Mouse (Mus musculus): ENCODE measurements around the gene Ywhag. TPM values are rescaled to one million over a fixed set of nuclear protein-coding genes. Genes with fewer than 3 reads are reported as not detected.

Gene Ywhag
- total RNA-seq, 2 experiments from 2014 or later, result 1,399 to 1,485 TPM

Other genes with a start within 250 kb of the Ywhag start
- 10 to 100 TPM; 44.4 to 47.0 TPM for gene Tmem120a, start 190.2 kb downstream of the Ywhag start, total RNA-seq (2021)
- not detected for gene Styxl1, start 156.2 kb downstream of the Ywhag start, total RNA-seq (2021)
- 100 to 1,000 TPM; 359 to 370 TPM for gene Mdh2, start 156.1 kb downstream of the Ywhag start, total RNA-seq (2021)
- gene Srrm3, start 127.7 kb downstream of the Ywhag start, total RNA-seq (2021), result 10 to 100 TPM; 87.6 to 91.5 TPM
- gene Hspb1, start 46.7 kb downstream of the Ywhag start, total RNA-seq (2021), result 1 to 10 TPM; 3.2 to 3.7 TPM
- 1 to 10 TPM; 2.0 to 2.7 TPM for gene Ssc4d, start 39.9 kb upstream of the Ywhag start, total RNA-seq (2021)
- gene Zp3, start 45.5 kb upstream of the Ywhag start, total RNA-seq (2021), result not detected
- 10 to 100 TPM; 13.8 to 14.4 TPM for gene Dtx2, start 60.2 kb upstream of the Ywhag start, total RNA-seq (2021)
- gene Upk3b, start 103.9 kb upstream of the Ywhag start, total RNA-seq (2021), result not detected
- not detected for gene Upk3bl, start 119.9 kb upstream of the Ywhag start, total RNA-seq (2021)
- gene Rasa4, start 149.3 kb upstream of the Ywhag start, total RNA-seq (2021), result 10 to 100 TPM in 1 of 2 experiments, 1 to 10 TPM in 1; 10.0 to 13.1 TPM
- 10 to 100 TPM; 88.0 to 92.4 TPM for gene Polr2j, start 182.0 kb upstream of the Ywhag start, total RNA-seq (2021)
- gene Lrwd1, start 201.5 kb upstream of the Ywhag start, total RNA-seq (2021), result 10 to 100 TPM; 22.1 to 22.5 TPM
- 10 to 100 TPM; 10.7 to 12.8 TPM for gene Alkbh4, start 201.5 kb upstream of the Ywhag start, total RNA-seq (2021)
- 10 to 100 TPM; 56.5 to 58.2 TPM for gene Orai2, start 236.1 kb upstream of the Ywhag start, total RNA-seq (2021)

Measured in left cerebral cortex, postnatal 4 days (tissue).